Mouse (Mus musculus) embryonic facial prominence, embryonic 14.5 days (tissue): Measurements from ENCODE around the gene Uqcc3. TPM values are rescaled to one million over a fixed set of nuclear protein-coding genes. Genes with fewer than 3 reads are reported as not detected.
"Not testable (repeated sequence)": the region's sequence is repeated elsewhere in the genome, so short reads cannot be mapped to it uniquely, and the experiment has no call there.

Experiments used
- ATAC-seq: fragments of 200-750 bp; cut with Nextera tagmentation; 2 replicates; pipeline ENCODE4 v1.8.0; 2017; ENCODE audit warnings: low read depth, moderate number of reproducible peaks, moderate TSS enrichment
- DNase-seq: peaks from one replicate; pipeline ENCODE4 v3.0.0-alpha.2; 2015; ENCODE audit warnings: low spot score
- H3K27ac ChIP-seq: fragments of 300-500 bp; sonication (generic); replicated peaks from 2 replicates; pipeline ENCODE4 v1.5.1; 2014; ENCODE audit warnings: low read depth, mild to moderate bottlenecking, low read length, moderate library complexity
- H3K27me3 ChIP-seq: fragments of 300-500 bp; sonication (generic); replicated peaks from 2 replicates; pipeline ENCODE4 v1.6.1; 2014; ENCODE audit warnings: low read length; ENCODE audit not compliant: control insufficient read depth, insufficient read depth
- H3K36me3 ChIP-seq: fragments of 300-500 bp; sonication (generic); 2 replicates; pipeline ENCODE4 v1.6.1; 2014; ENCODE audit warnings: low read length, mixed read lengths; ENCODE audit not compliant: control insufficient read depth, insufficient read depth
- H3K4me1 ChIP-seq: fragments of 300-500 bp; sonication (generic); 2 replicates; pipeline ENCODE4 v1.6.1; 2014; ENCODE audit warnings: antibody characterized with exemption, low read length; ENCODE audit not compliant: control insufficient read depth, insufficient read depth
- H3K4me2 ChIP-seq: fragments of 300-500 bp; sonication (generic); 2 replicates; pipeline ENCODE4 v1.6.1; 2014; ENCODE audit warnings: low read depth, mild to moderate bottlenecking, low read length, moderate library complexity, mixed read lengths
- H3K4me3 ChIP-seq: fragments of 300-500 bp; sonication (generic); 2 replicates; pipeline ENCODE4 v1.5.1; 2014; ENCODE audit warnings: low read depth, mild to moderate bottlenecking, low read length
- H3K9ac ChIP-seq: fragments of 300-500 bp; sonication (generic); 2 replicates; pipeline ENCODE4 v1.6.1; 2014; ENCODE audit warnings: low read depth, mild to moderate bottlenecking, low read length, moderate library complexity, mixed read lengths
- H3K9me3 ChIP-seq: fragments of 300-500 bp; sonication (generic); 2 replicates; pipeline ENCODE4 v1.6.1; 2016; ENCODE audit warnings: low read length; ENCODE audit not compliant: control insufficient read depth
- WGBS: fragments of 180-500 bp; shearing (Covaris S2); extraction: QIAGEN DNeasy Blood & Tissue Kit; methylation state at CpG from one replicate; pipeline ENCODE4 v1.1.7; 2014; 5-methylcytosine and 5-hydroxymethylcytosine counted together
- microRNA-seq: library from miRNA; unstranded; fragments of <30 nt; microRNA quantifications from one replicate; pipeline ENCODE4, GENCODE M21; 2016; ENCODE audit warnings: borderline number of aligned reads
- polyA plus RNA-seq: library from polyadenylated mRNA; unstranded; fragments of >200 nt; fragmentation: Nextera tagmentation; extraction: Ambion mirVana; gene quantifications from 2 replicates; pipeline ENCODE4 v1.2.1, GENCODE M21; 2014

Gene Uqcc3
- polyA plus RNA-seq, 1 experiment from 2014 or later = 53.8 TPM

GRCm38 (mm10) chr19:8838041-8838730, 42.5 kb downstream of the Uqcc3 start:
- 0 out of 2 replicates have a peak, but pooled peaks have one; percentile 13 for ATAC-seq
- Histone ChIP-seq H3K27ac (peak overlapping the region; percentile 97), H3K9ac (peak overlapping the region; percentile 73), H3K4me2 (peak overlapping the region; percentile 63), H3K36me3 (peaks cover 35% of the 10 kb centered on the region), H3K4me1 (peaks cover 23% of the 10 kb centered on the region), H3K4me3 (peak overlapping the region; percentile 44), H3K27me3 (no peaks in the 10 kb centered on the region), H3K9me3 (no peaks in the 10 kb centered on the region)
- peak; percentile 33 for DNase-seq
- WGBS = 13% methylated on average over 15 of the region's 15 CpGs

- under 1% methylated on average over 28 of the region's 38 CpGs for WGBS
- Histone ChIP-seq H3K27me3 (no peaks in the 10 kb centered on the region), H3K4me1 (peaks cover 23% of the 10 kb centered on the region), H3K36me3 (peaks cover 38% of the 10 kb centered on the region), H3K4me3 (peak within 1 kb of the TSS; percentile 44), H3K27ac (peak within 1 kb of the TSS; percentile 97), H3K4me2 (peak within 1 kb of the TSS; percentile 63), H3K9ac (peak within 1 kb of the TSS; percentile 73), H3K9me3 (no peaks in the 10 kb centered on the region)
- ATAC-seq (peak; percentile 84), DNase-seq (peak; percentile 92)
These were observed 43.4 kb downstream of the Uqcc3 start, which contains the start of gene Bscl2 for GRCm38 (mm10) chr19:8837251-8837791. Gene Bscl2 (plus strand): TSS chr19:8837467.

- H3K9ac ChIP-seq = not testable (repeated sequence)
These were observed 44.4 kb downstream of the Uqcc3 start for GRCm38 (mm10) chr19:8836327-8836726.

GRCm38 (mm10) chr19:8832971-8833370, 47.8 kb downstream of the Uqcc3 start:
- Histone ChIP-seq H3K4me3 (no peak overlapping the region), H3K4me1 (no peaks in the 10 kb centered on the region; the same call in 1 of the 2 replicates), H3K27me3 (no peaks in the 10 kb centered on the region), H3K27ac (no peak overlapping the region), H3K9me3 (no peaks in the 10 kb centered on the region), H3K36me3 (peaks cover 80% of the 10 kb centered on the region), H3K4me2 (no peak overlapping the region), H3K9ac (no peak overlapping the region)
- WGBS = 94% methylated on average over 4 of the region's 4 CpGs
- ATAC-seq (no peak), DNase-seq (no peak)

More at GRCm38 (mm10) chr19:8836327-8836726, 44.4 kb downstream of the Uqcc3 start:
- ATAC-seq, H3K27ac ChIP-seq, H3K4me2 ChIP-seq, H3K27me3 ChIP-seq, H3K4me3 ChIP-seq, H3K9me3 ChIP-seq, DNase-seq: not testable (repeated sequence)
- H3K36me3 ChIP-seq = peaks cover 46% of the 10 kb centered on the region
- 96% methylated on average over 10 of the region's 10 CpGs for WGBS
- peaks cover 23% of the 10 kb centered on the region for H3K4me1 ChIP-seq

- Histone ChIP-seq H3K4me2 (no peak overlapping the region), H3K4me3 (no peak overlapping the region), H3K4me1 (no peaks in the 10 kb centered on the region), H3K27me3 (no peaks in the 10 kb centered on the region), H3K9ac (no peak overlapping the region), H3K36me3 (peaks cover 96% of the 10 kb centered on the region), H3K9me3 (no peaks in the 10 kb centered on the region), H3K27ac (no peak overlapping the region)
- DNase-seq = no peak
- no peak for ATAC-seq
- WGBS = 86% methylated on average over 11 of the region's 11 CpGs
These were observed 49.5 kb downstream of the Uqcc3 start for GRCm38 (mm10) chr19:8831262-8831661.

GRCm38 (mm10) chr19:8830664-8831063, 50.1 kb downstream of the Uqcc3 start:
- WGBS = 95% methylated on average over 8 of the region's 8 CpGs
- H3K9ac ChIP-seq = no peak overlapping the region

More at GRCm38 (mm10) chr19:8830664-8831063, 50.1 kb downstream of the Uqcc3 start:
- Histone ChIP-seq H3K9me3 (no peaks in the 10 kb centered on the region), H3K27ac (no peak overlapping the region), H3K4me3 (no peak overlapping the region), H3K27me3 (no peaks in the 10 kb centered on the region), H3K4me1 (no peaks in the 10 kb centered on the region), H3K4me2 (no peak overlapping the region), H3K36me3 (peaks cover 97% of the 10 kb centered on the region)
- DNase-seq (no peak), ATAC-seq (no peak)

Small RNA genes within 50 kb of the gene (microRNA-seq; reads per million reads assigned to microRNA genes)
- not detected for gene Mir5136

Other genes starting within 250 kb of the Uqcc3 start
- 0.35 and 0.45 TPM in 2 replicates for gene Chrm1, start 217.1 kb downstream of the Uqcc3 start, polyA plus RNA-seq
- gene Slc3a2, start 157.6 kb downstream of the Uqcc3 start, polyA plus RNA-seq = 100 and 107 TPM in 2 replicates
- gene Wdr74, start 145.1 kb downstream of the Uqcc3 start, polyA plus RNA-seq = 76.6 and 80.1 TPM in 2 replicates
- gene 1700092M07Rik, start 140.2 kb downstream of the Uqcc3 start, polyA plus RNA-seq = 0.85 and 1.9 TPM in 2 replicates
- 140 and 142 TPM in 2 replicates for gene Stx5a, start 139.5 kb downstream of the Uqcc3 start, polyA plus RNA-seq
- gene Nxf1, start 123.8 kb downstream of the Uqcc3 start, polyA plus RNA-seq = 152 and 171 TPM in 2 replicates
- 173 and 194 TPM in 2 replicates for gene Tmem223, start 109.9 kb downstream of the Uqcc3 start, polyA plus RNA-seq
- gene Tmem179b, start 106.5 kb downstream of the Uqcc3 start, polyA plus RNA-seq = 74.9 and 90.3 TPM in 2 replicates
- 16.5 and 18.1 TPM in 2 replicates for gene Taf6l, start 94.5 kb downstream of the Uqcc3 start, polyA plus RNA-seq
- 151 and 157 TPM in 2 replicates for gene Polr2g, start 82.3 kb downstream of the Uqcc3 start, polyA plus RNA-seq
- gene Zbtb3, start 78.4 kb downstream of the Uqcc3 start, polyA plus RNA-seq = 5.2 and 5.5 TPM in 2 replicates
- 38.4 and 40.8 TPM in 2 replicates for gene Ttc9c, start 61.6 kb downstream of the Uqcc3 start, polyA plus RNA-seq
- gene Hnrnpul2, start 60.9 kb downstream of the Uqcc3 start, polyA plus RNA-seq = 7.8 and 9.2 TPM in 2 replicates
- not detected in 2 replicates for gene AC129217.1, start 51.1 kb downstream of the Uqcc3 start, polyA plus RNA-seq
- gene Bscl2, start 43.5 kb downstream of the Uqcc3 start, polyA plus RNA-seq = 44.9 and 47.3 TPM in 2 replicates
- 22.2 and 24.6 TPM in 2 replicates for gene Gng3, start 41.7 kb downstream of the Uqcc3 start, polyA plus RNA-seq
- 1.6 and 2.4 TPM in 2 replicates for gene Lrrn4cl, start 30.2 kb downstream of the Uqcc3 start, polyA plus RNA-seq
- gene Ubxn1, start 9.4 kb downstream of the Uqcc3 start, polyA plus RNA-seq = 144 and 149 TPM in 2 replicates
- 60.2 and 68.8 TPM in 2 replicates for gene Lbhd1, start 2.8 kb upstream of the Uqcc3 start, polyA plus RNA-seq
- gene Gm49403, start 3.0 kb upstream of the Uqcc3 start, polyA plus RNA-seq = not detected in 2 replicates
- gene 1810009A15Rik, start 7.9 kb upstream of the Uqcc3 start, polyA plus RNA-seq = 77.4 and 86.6 TPM in 2 replicates
- gene Gm49416, start 8.0 kb upstream of the Uqcc3 start, polyA plus RNA-seq = not detected in 2 replicates
- 34.8 and 35.1 TPM in 2 replicates for gene Ints5, start 12.1 kb upstream of the Uqcc3 start, polyA plus RNA-seq
- gene Ganab, start 17.1 kb upstream of the Uqcc3 start, polyA plus RNA-seq = 99.2 and 103 TPM in 2 replicates
- gene B3gat3, start 39.5 kb upstream of the Uqcc3 start, polyA plus RNA-seq = 42.3 and 42.4 TPM in 2 replicates
- gene Rom1, start 48.4 kb upstream of the Uqcc3 start, polyA plus RNA-seq = 2.2 and 2.5 TPM in 2 replicates
- gene Eml3, start 48.6 kb upstream of the Uqcc3 start, polyA plus RNA-seq = 18.2 and 20.4 TPM in 2 replicates
- gene Mta2, start 61.0 kb upstream of the Uqcc3 start, polyA plus RNA-seq = 39.7 and 43.6 TPM in 2 replicates
- gene Tut1, start 72.9 kb upstream of the Uqcc3 start, polyA plus RNA-seq = 24.7 and 27.8 TPM in 2 replicates
- 469 and 503 TPM in 2 replicates for gene Eef1g, start 86.1 kb upstream of the Uqcc3 start, polyA plus RNA-seq
- 44.8 and 57.6 TPM in 2 replicates for gene Ahnak, start 108.4 kb upstream of the Uqcc3 start, polyA plus RNA-seq
- not detected in 2 replicates for gene Scgb1a1, start 207.0 kb upstream of the Uqcc3 start, polyA plus RNA-seq